In the genomic region with DNA sequence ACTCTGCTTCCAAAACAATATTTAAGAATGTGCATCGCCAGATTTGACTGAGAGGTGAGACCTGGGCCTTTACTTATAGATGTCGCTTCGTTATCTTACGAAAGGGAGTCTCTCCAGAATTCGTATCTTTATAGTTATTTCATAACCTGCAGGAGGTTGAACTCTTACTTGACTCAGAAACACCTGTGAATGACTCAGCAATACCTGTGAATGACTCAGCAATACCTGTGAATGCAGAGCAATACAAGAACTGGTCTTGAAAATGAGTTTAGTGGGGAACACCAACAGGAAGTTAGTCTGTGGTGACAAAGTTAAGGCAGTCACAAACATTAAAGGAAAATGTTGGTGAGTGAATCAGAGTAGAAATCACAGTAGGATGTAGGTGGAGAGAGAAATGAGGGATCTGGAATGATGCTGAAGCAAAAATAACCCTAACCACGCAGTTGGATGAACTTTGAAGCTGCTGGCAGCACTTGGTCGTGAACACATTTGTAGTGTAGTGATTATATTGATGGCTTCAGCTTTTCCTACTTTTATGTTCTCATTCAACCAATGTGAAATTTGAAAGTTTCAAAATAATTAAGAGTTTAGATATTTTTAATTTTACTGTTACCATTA, we compare ENCODE assay signal across 29 mouse cellular contexts.
DNase-seq lines count a peak whose midpoint lies in the region; ATAC-seq and TF ChIP-seq lines count a peak whose summit lies in the region.
"Had no signal": no experiment of that assay in that cellular context is flagged by ENCODE, and none has a peak within 500 bp of the region (broad histone marks: within the 10 kb centered on the region; RNA-seq: fewer than 3 reads in every experiment).

No protein-coding gene starts in this region.

- H3K4me2 ChIP-seq in CH12.LX (ENCODE audit: insufficient read depth, low read depth, poor library complexity, severe bottlenecking): no peak overlapping the region
- no peak overlapping the region for H3K4me2 ChIP-seq in midbrain, embryonic 16.5 days (ENCODE audit: low read length)
- H3K4me2 ChIP-seq: embryonic facial prominence, embryonic 13.5 days; forebrain, embryonic 13.5 days; heart, embryonic 11.5 days; hindbrain, embryonic 13.5 days had no signal

- H3K27me3 ChIP-seq in CH12.LX (replicated peaks): no peaks in the 10 kb centered on the region
- no peaks in the 10 kb centered on the region for H3K27me3 ChIP-seq in midbrain, embryonic 16.5 days (ENCODE audit: control insufficient read depth, insufficient read depth, low read depth, low read length)
- H3K27me3 ChIP-seq: embryonic facial prominence, embryonic 13.5 days; forebrain, embryonic 13.5 days; hindbrain, embryonic 13.5 days had no signal

- no peak for TF ChIP-seq EP300 in CH12.LX (IDR thresholded peaks at IDR 0.05; ENCODE audit: low read length)

- H3K36me3 ChIP-seq in CH12.LX (replicated peaks in 1 of 2; ENCODE audit: control insufficient read depth in 1 of 2, insufficient read depth in 1 of 2, low read length in 1 of 2): no peaks in the 10 kb centered on the region
- no peaks in the 10 kb centered on the region for H3K36me3 ChIP-seq in midbrain, embryonic 16.5 days (ENCODE audit: control insufficient read depth, insufficient read depth, low read length)
- H3K36me3 ChIP-seq: embryonic facial prominence, embryonic 10.5 days; embryonic facial prominence, embryonic 13.5 days; forebrain, embryonic 10.5 days; hindbrain, embryonic 10.5 days; hindbrain, embryonic 13.5 days had no signal

- no peaks in the 10 kb centered on the region for H3K9me3 ChIP-seq in CH12.LX (replicated peaks; ENCODE audit: low read length)
- no peaks in the 10 kb centered on the region for H3K9me3 ChIP-seq in midbrain, embryonic 16.5 days (replicated peaks; ENCODE audit: control insufficient read depth, low read length, poor library complexity, severe bottlenecking)
- H3K9me3 ChIP-seq: embryonic facial prominence, embryonic 10.5 days; embryonic facial prominence, embryonic 13.5 days; forebrain, embryonic 10.5 days; forebrain, embryonic 13.5 days; hindbrain, embryonic 10.5 days; hindbrain, embryonic 13.5 days had no signal

- H3K79me2 ChIP-seq in CH12.LX (replicated peaks; ENCODE audit: control insufficient read depth, extremely low read depth, insufficient read depth, poor library complexity, severe bottlenecking): no peaks in the 10 kb centered on the region

- no peak for TF ChIP-seq POLR2A in CH12.LX (IDR thresholded peaks at IDR 0.05; ENCODE audit: low read depth, low read length)
- TF ChIP-seq POLR2A in embryonic fibroblast, embryonic 13.5 days (IDR thresholded peaks at IDR 0.05; ENCODE audit: low read depth, low read length): no peak

- H3K4me3 ChIP-seq in layer of hippocampus, adult 2 months: no peak overlapping the region
- H3K4me3 ChIP-seq in CH12.LX (replicated peaks in 1 of 3; ENCODE audit: low read depth in 2 of 3, low read length in 2 of 3, poor library complexity in 1 of 3): no peak overlapping the region
- H3K4me3 ChIP-seq in embryonic fibroblast, embryonic 13.5 days (ENCODE audit: insufficient read depth, low read length): no peak overlapping the region
- no peak overlapping the region for H3K4me3 ChIP-seq in midbrain, embryonic 16.5 days (ENCODE audit: low read depth, low read length)
- H3K4me3 ChIP-seq: embryonic facial prominence, embryonic 10.5 days; embryonic facial prominence, embryonic 13.5 days; forebrain, embryonic 10.5 days; forebrain, embryonic 13.5 days; gastrocnemius, adult 2 months; hindbrain, embryonic 10.5 days; hindbrain, embryonic 13.5 days had no signal

- no peak overlapping the region for H3K9ac ChIP-seq in CH12.LX (ENCODE audit: insufficient read depth, low read depth)
- no peak overlapping the region for H3K9ac ChIP-seq in midbrain, embryonic 16.5 days (ENCODE audit: low read depth, low read length)
- H3K9ac ChIP-seq: embryonic facial prominence, embryonic 13.5 days; forebrain, embryonic 13.5 days; hindbrain, embryonic 13.5 days had no signal

- no peak for TF ChIP-seq RAD21 in CH12.LX (IDR thresholded peaks at IDR 0.05; ENCODE audit: low read depth, low read length)

- DNase-seq in frontal cortex, postnatal 25 days (ENCODE audit: low spot score in 2 of 2): no peak
- peak; percentile 23 for DNase-seq in layer of hippocampus, adult 2 months (ENCODE audit: low spot score in 2 of 2)
- DNase-seq in layer of hippocampus, postnatal 25 days (ENCODE audit: extremely low spot score in 1 of 2, low spot score in 1 of 2): no peak
- no peak for DNase-seq in CH12.LX (ENCODE audit: extremely low read depth)
- DNase-seq: adrenal gland, postnatal 10 days; adrenal gland, postnatal 36 days; cerebellum, adult 11 months; cerebellum, adult 2 months; cerebellum, postnatal 10 days; cerebellum, postnatal 36 days; embryo, embryonic 11 days; gastrocnemius, adult 2 months; gastrocnemius, postnatal 14 days; heart, adult 11 months; heart, postnatal 36 days had no signal

- in situ Hi-C loops in CH12.LX (cut with MboI; ENCODE audit: low pct_ligation_motif_present, low pct_unique_long_range_greater_than_20kb, low sequenced_read_pairs): no loop called here

- H3K27ac ChIP-seq in layer of hippocampus, adult 2 months: no peak overlapping the region
- H3K27ac ChIP-seq in CH12.LX (ENCODE audit: insufficient read depth, low read depth): no peak overlapping the region
- peak overlapping the region; percentile 11; the same call in 1 of the 2 replicates for H3K27ac ChIP-seq in embryonic fibroblast, embryonic 13.5 days (ENCODE audit: insufficient read depth, low read length)
- no peak overlapping the region for H3K27ac ChIP-seq in midbrain, embryonic 16.5 days (ENCODE audit: low read length)
- H3K27ac ChIP-seq: embryonic facial prominence, embryonic 10.5 days; embryonic facial prominence, embryonic 13.5 days; forebrain, embryonic 10.5 days; forebrain, embryonic 13.5 days; gastrocnemius, adult 2 months; hindbrain, embryonic 10.5 days; hindbrain, embryonic 13.5 days had no signal

- WGBS in midbrain, embryonic 16.5 days: 94% methylated on average over 7 of the region's 7 CpGs

- H3K4me1 ChIP-seq in CH12.LX (ENCODE audit: control insufficient read depth in 1 of 2, insufficient read depth in 2 of 2): peaks cover 0 to 3% of the 10 kb centered on the region in 2 experiments; a peak in 1 of 4 replicates
- H3K4me1 ChIP-seq in embryonic fibroblast, embryonic 13.5 days (ENCODE audit: control insufficient read depth, insufficient read depth, low read length): no peaks in the 10 kb centered on the region
- no peaks in the 10 kb centered on the region for H3K4me1 ChIP-seq in midbrain, embryonic 16.5 days (ENCODE audit: control insufficient read depth, insufficient read depth, low read length)
- H3K4me1 ChIP-seq: embryonic facial prominence, embryonic 10.5 days; embryonic facial prominence, embryonic 13.5 days; forebrain, embryonic 10.5 days; forebrain, embryonic 13.5 days; hindbrain, embryonic 10.5 days; hindbrain, embryonic 13.5 days had no signal

- peak; percentile 99 for ATAC-seq in frontal cortex, adult (ENCODE audit: low TSS enrichment)
- no peak for ATAC-seq in CD4-positive, CD25-positive, alpha-beta regulatory T cell, adult 4 months
- no peak for ATAC-seq in midbrain, embryonic 16.5 days
- ATAC-seq: forebrain, embryonic 13.5 days; forebrain, embryonic 16.5 days; hindbrain, embryonic 16.5 days; intestine, embryonic 16.5 days had no signal

- no peak for TF ChIP-seq CTCF in layer of hippocampus, adult 2 months (conservative IDR thresholded peaks at IDR 0.05)
- TF ChIP-seq CTCF in CH12.LX (conservative IDR thresholded peaks at IDR 0.05 in 1 of 2, IDR thresholded peaks at IDR 0.05 in 1 of 2; ENCODE audit: low read depth in 2 of 2, low read length in 2 of 2): no peak
- no peak for TF ChIP-seq CTCF in embryonic fibroblast, embryonic 13.5 days (IDR thresholded peaks at IDR 0.05; ENCODE audit: borderline replicate concordance, insufficient read depth, low read length)

- dilution Hi-C loops in CH12.LX (cut with MboI; ENCODE audit: extremely low pct_ligation_motif_present, extremely low pct_unique_long_range_greater_than_20kb, low sequenced_read_pairs): no loop called here

TF ChIP-seq in CH12.LX, 34 proteins besides CTCF, POLR2A, EP300 and RAD21:
- 0 out of 2 replicates have a peak, but pooled peaks have one; percentile 36 for TF ChIP-seq MAFK (IDR thresholded peaks at IDR 0.05; ENCODE audit: insufficient replicate concordance, low read length)
- TF ChIP-seq BHLHE40 (IDR thresholded peaks at IDR 0.05; ENCODE audit: low read depth, low read length): no peak

Comparison
In these comparisons a context has a peak if more than half of its experiments do, and no peak if none do; other contexts are left out.
1. DNase-seq: peak in layer of hippocampus, adult 2 months (2 of 2); none in frontal cortex, postnatal 25 days (0 of 2), layer of hippocampus, postnatal 25 days (0 of 2) and CH12.LX (single experiment).